Mouse (Mus musculus) olfactory bulb, adult 2 months (tissue): ENCODE measurements around the gene Coro2a.

Experiments
- CTCF ChIP-seq: fragments of 200-500 bp; IDR thresholded peaks from 2 replicates; pipeline ENCODE4 v1.5.1; 2012; ENCODE audit warnings: low read depth, mild to moderate bottlenecking, low read length, moderate library complexity; ENCODE audit not compliant: insufficient read depth
- POLR2A ChIP-seq: fragments of 200-500 bp; IDR thresholded peaks from 2 replicates; pipeline ENCODE4 v1.6.1; 2012; ENCODE audit warnings: mild to moderate bottlenecking, low read depth, low read length, moderate library complexity; ENCODE audit not compliant: insufficient read depth

DNA sequence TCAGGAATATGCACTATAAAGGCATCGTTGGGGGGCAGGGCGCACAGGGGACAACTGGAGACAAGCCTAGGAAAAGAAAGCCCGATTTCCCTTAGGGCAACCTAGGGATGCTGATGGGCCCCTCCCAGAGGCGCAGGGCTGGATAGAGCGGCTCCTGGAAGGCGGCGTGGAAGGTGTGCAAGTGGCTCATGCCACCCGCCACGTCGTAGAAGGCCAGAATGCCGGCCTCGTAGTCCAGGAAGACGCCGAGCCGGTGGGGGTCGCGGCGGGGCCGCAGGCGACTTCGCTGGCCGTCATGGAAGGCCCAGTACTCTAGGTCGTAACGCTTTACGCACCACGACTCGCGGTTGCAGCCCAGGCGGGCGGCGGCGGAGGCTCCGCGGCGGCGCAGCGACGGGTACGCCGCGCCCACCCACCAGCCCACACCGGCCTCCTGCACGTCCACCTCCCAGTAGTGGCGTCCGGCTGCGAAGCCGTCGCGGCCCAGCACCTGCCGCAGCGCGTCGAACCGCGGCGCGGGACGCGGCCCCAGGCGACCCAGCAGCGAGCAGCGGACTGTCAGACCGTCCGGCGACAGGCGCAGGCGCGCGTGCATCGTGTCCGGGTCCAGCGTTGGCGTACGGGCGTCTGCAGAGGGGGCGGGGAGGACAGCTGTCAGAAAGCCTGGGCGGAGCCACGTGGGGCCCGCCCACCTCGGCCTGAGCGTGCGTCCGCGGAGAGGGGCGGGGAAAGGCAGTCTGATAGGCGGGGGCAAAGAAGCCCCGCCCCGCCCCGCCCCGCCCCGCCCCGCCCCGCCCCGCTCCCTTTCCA lies 95.0 kb downstream of the Coro2a start:
- TF ChIP-seq CTCF (no peak), POLR2A (peak; percentile 65)
